Mouse (Mus musculus) forebrain, embryonic 16.5 days (tissue): ENCODE data around the gene Fam173a. TPM values are rescaled to one million over a fixed set of nuclear protein-coding genes. Genes with fewer than 3 reads are reported as not detected.
A peak's percentile ranks its signal among the peaks of the same experiment; 100 is the strongest.

Experiments used
- ATAC-seq: fragments of 200-750 bp; cut with Nextera tagmentation; 2 replicates; pipeline ENCODE4 v1.8.0; 2017; ENCODE audit warnings: mild to moderate bottlenecking, moderate library complexity
- H3K27ac ChIP-seq: fragments of 300-500 bp; sonication (generic); 2 replicates; pipeline ENCODE4 v1.5.1; 2014; ENCODE audit warnings: low read length, control low read depth
- H3K27me3 ChIP-seq: fragments of 300-500 bp; sonication (generic); replicated peaks from 2 replicates; pipeline ENCODE4 v1.6.1; 2014; ENCODE audit warnings: low read length; ENCODE audit not compliant: control insufficient read depth, insufficient read depth
- H3K36me3 ChIP-seq: fragments of 300-500 bp; sonication (generic); 2 replicates; pipeline ENCODE4 v1.6.1; 2014; ENCODE audit not compliant: control insufficient read depth, insufficient read depth
- H3K4me1 ChIP-seq: fragments of 300-500 bp; sonication (generic); replicated peaks from 2 replicates; pipeline ENCODE4 v1.6.1; 2014; ENCODE audit warnings: low read length; ENCODE audit not compliant: control insufficient read depth, insufficient read depth
- H3K4me2 ChIP-seq: fragments of 300-500 bp; sonication (generic); 2 replicates; pipeline ENCODE4 v1.6.1; 2014; ENCODE audit warnings: mild to moderate bottlenecking, low read length, control low read depth
- H3K4me3 ChIP-seq: fragments of 300-500 bp; sonication (generic); replicated peaks from 2 replicates; pipeline ENCODE4 v1.5.1; 2014; ENCODE audit warnings: mild to moderate bottlenecking, low read length, control low read depth
- H3K9ac ChIP-seq: fragments of 300-500 bp; sonication (generic); replicated peaks from 2 replicates; pipeline ENCODE4 v1.6.1; 2014; ENCODE audit warnings: low read depth, low read length, control low read depth
- H3K9me3 ChIP-seq: fragments of 300-500 bp; sonication (generic); 2 replicates; pipeline ENCODE4 v1.6.1; 2016; ENCODE audit warnings: low read length; ENCODE audit not compliant: control insufficient read depth
- WGBS: fragments of 180-500 bp; shearing (Covaris S2); extraction: QIAGEN DNeasy Blood & Tissue Kit; methylation state at CpG from one replicate; pipeline ENCODE4 v1.1.7; 2014; 5-methylcytosine and 5-hydroxymethylcytosine counted together
- polyA plus RNA-seq: library from polyadenylated mRNA; unstranded; fragments of >200 nt; fragmentation: Nextera tagmentation; extraction: Ambion mirVana; gene quantifications from 2 replicates; pipeline ENCODE4 v1.2.1, GENCODE M21; 2015

Gene Fam173a
- polyA plus RNA-seq, 1 experiment from 2014 or later, result 76.5 TPM

DNA sequence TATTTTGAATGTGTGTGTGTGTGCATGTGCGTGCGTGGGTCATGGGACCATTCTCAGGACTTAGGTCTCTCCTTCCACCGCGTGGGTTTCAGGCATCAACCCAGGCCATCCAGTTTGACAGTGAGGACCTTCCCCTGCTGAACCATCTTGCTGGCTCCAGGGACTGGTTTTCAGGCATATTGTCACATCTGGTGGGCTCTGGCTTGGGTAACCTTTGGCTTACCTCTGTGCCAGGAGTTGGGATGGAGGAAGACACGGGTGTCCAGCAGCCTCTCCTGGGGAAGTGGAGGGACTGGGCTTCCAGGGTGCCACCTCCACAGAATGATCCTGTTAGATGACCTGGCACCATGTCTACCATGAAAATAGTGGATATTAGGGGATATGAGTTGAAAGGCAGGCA is 14.8 kb downstream of the Fam173a start:
- Histone ChIP-seq H3K9me3 (no peaks in the 10 kb centered on the region), H3K4me3 (no peak overlapping the region), H3K9ac (no peak overlapping the region), H3K36me3 (peaks cover 10% of the 10 kb centered on the region; the same call in 1 of the 2 replicates), H3K4me1 (peaks cover 11% of the 10 kb centered on the region), H3K27ac (no peak overlapping the region), H3K4me2 (no peak overlapping the region), H3K27me3 (no peaks in the 10 kb centered on the region)
- no peak for ATAC-seq
- 92% methylated on average over 5 of the region's 5 CpGs for WGBS

DNA sequence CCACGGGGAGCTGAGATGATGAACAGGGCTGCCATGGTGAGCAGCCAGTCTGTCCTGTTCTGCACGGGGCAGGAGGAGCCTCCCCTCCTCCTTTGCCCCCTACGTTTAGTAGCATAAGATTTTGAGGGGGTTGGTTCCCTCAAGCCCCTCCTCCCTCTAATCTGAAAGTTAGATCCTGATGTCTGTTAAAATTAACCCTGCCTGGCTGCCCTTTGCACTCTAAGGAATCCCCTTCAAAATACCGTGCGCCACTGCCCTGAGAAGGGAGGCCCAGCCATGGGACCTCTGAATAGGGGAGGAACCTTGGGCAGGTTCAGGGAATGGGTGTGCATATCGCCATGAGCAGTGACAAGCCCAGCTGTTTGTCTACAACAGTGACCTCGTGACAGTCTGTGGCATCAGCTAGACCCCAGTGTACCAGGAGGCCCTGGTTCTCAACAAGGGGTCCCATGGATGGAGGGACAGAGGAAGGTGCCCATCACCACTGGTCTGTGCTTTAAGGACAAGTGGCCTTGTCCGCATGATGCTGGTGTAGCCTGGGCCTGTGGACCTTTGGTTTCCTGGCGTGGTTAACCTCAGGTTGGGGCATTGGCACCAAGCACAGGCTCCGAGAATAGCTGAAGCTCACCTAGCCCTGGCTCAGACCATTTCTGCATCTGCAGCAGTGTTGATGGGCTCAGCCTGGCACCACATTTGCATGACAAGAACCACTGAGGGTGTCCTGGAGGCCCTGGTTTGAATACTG is 17.2 kb downstream of the Fam173a start:
- 82% methylated on average over 10 of the region's 10 CpGs for WGBS
- ATAC-seq, result no peak

DNA sequence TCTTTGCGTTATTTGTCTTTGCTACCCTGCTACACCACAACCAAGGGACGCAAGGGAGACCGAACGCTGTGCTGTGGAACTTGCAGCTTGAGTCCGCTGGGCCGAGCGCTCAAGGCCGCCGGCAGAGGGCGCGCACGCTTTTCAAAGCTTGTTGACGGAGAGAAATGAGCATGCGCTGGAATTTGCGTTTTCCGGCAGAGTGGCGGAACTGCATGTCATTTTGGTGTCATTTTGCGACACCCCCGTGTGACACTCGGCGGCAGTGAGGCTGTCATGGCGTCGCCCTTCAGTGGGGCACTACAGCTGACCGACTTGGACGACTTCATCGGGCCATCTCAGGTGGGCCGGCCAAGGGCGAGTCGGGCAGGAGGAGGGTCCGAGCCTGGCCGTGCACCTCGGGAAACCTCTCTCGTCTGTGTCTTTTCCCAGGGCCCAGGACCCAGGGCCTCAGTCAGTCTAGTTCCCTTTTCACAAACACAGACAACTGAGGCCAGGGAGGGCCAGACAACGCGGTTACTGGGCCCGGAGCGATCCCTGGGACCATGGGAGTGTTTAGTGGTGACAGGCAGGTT is 19.1 kb downstream of the Fam173a start, which contains the start of gene Narfl:
Narfl (plus strand) TSS at position 228 of the 572 bp plus-strand sequence.
- Histone ChIP-seq H3K27me3 (no peaks in the 10 kb centered on the region), H3K4me1 (peaks cover 11% of the 10 kb centered on the region), H3K27ac (no peak within 1 kb of the TSS), H3K9ac (peak within 1 kb of the TSS; percentile 64), H3K4me3 (peak within 1 kb of the TSS; percentile 54), H3K4me2 (peak within 1 kb of the TSS; percentile 70), H3K36me3 (no peaks in the 10 kb centered on the region), H3K9me3 (no peaks in the 10 kb centered on the region)
- peak; percentile 90 for ATAC-seq
- under 1% methylated on average over 37 of the region's 37 CpGs for WGBS

More for the DNA sequence above, 17.2 kb downstream of the Fam173a start:
- H3K9ac ChIP-seq, result no peak overlapping the region
- H3K4me2 ChIP-seq, result no peak overlapping the region
- H3K4me3 ChIP-seq, result no peak overlapping the region
- H3K27me3 ChIP-seq, result no peaks in the 10 kb centered on the region
- no peak overlapping the region for H3K27ac ChIP-seq
- no peaks in the 10 kb centered on the region for H3K9me3 ChIP-seq
- no peaks in the 10 kb centered on the region for H3K36me3 ChIP-seq
- peaks cover 11% of the 10 kb centered on the region for H3K4me1 ChIP-seq

DNA sequence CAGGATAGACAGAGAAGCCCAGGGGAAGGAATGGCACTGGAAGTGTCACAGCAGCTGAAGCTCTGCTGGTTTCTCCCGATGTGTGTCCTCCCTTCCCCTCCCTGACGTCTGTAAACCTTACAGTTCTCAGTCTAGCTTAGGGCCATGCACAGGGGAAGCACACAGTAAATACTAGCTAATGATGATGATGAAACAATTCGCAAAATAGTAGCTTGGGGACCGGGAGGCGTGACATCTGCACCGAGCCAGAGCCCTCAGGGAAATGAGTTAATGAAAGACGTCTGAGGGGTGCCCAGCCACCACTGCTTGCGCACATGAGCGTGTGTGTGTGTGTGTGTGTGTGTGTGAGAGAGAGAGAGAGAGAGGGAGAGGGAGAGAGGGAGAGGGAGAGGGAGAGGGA is 23.4 kb downstream of the Fam173a start:
- WGBS, result 48% methylated on average over 9 of the region's 9 CpGs
- Histone ChIP-seq H3K4me2 (no peak overlapping the region), H3K27me3 (no peaks in the 10 kb centered on the region), H3K36me3 (no peaks in the 10 kb centered on the region), H3K4me3 (no peak overlapping the region), H3K4me1 (peaks cover 11% of the 10 kb centered on the region), H3K27ac (no peak overlapping the region), H3K9ac (no peak overlapping the region), H3K9me3 (no peaks in the 10 kb centered on the region)
- no peak for ATAC-seq

DNA sequence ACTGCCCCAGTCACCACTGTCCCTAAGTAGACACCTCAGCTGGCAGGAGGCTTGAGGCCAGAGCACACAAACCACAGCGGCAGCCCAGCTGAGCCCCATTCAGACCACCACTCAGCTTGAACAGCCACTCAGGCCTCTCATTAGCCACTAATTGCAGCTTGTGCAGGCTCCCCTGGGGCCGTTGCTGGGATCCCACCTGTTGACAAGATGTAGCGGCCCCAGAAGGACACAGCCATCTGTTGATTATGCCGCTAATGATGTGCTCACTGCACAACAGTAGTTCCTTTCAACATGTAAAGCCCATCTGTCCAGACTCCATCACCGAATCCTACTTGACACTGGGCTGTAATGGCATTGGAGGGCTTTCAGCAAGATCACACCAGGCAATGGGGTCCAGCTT is 26.8 kb downstream of the Fam173a start:
- no peak overlapping the region for H3K4me3 ChIP-seq
- H3K4me2 ChIP-seq, result no peak overlapping the region
- no peaks in the 10 kb centered on the region for H3K9me3 ChIP-seq
- no peak for ATAC-seq
- no peak overlapping the region for H3K9ac ChIP-seq
- no peaks in the 10 kb centered on the region for H3K36me3 ChIP-seq
- no peaks in the 10 kb centered on the region for H3K27me3 ChIP-seq
- WGBS, result 11% methylated on average over 5 of the region's 5 CpGs
- H3K4me1 ChIP-seq, result 0 out of 2 replicates have a peak, but pooled peaks cover 3% of the 10 kb centered on the region
- no peak overlapping the region for H3K27ac ChIP-seq

DNA sequence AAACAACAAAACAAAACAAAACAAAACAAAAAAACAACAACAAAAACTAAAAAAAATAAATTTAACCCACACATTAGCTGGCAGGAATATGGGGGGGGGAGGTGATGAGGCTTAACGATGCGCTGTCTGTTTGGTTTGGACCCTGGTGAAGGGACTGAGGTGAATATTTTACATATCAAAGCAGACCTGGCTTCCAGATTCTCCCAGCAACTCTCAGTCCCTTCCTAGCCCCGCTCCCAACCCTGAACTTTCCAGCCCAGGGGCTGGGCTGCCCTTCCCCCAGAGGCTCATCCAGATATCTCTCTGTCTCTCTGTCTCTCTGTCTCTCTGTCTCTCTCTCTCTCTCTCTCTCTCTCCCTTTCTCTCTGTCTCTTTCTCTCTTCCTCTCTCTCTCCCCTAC is 30.1 kb downstream of the Fam173a start:
- H3K9ac ChIP-seq, result no peak overlapping the region
- no peak overlapping the region for H3K4me3 ChIP-seq
- H3K27me3 ChIP-seq, result no peaks in the 10 kb centered on the region
- H3K4me2 ChIP-seq, result no peak overlapping the region
- 45% methylated on average over 3 of the region's 3 CpGs for WGBS
- no peak overlapping the region for H3K27ac ChIP-seq
- no peak for ATAC-seq
- 0 out of 2 replicates have a peak, but pooled peaks cover 3% of the 10 kb centered on the region for H3K4me1 ChIP-seq
- no peaks in the 10 kb centered on the region for H3K9me3 ChIP-seq
- H3K36me3 ChIP-seq, result no peaks in the 10 kb centered on the region

DNA sequence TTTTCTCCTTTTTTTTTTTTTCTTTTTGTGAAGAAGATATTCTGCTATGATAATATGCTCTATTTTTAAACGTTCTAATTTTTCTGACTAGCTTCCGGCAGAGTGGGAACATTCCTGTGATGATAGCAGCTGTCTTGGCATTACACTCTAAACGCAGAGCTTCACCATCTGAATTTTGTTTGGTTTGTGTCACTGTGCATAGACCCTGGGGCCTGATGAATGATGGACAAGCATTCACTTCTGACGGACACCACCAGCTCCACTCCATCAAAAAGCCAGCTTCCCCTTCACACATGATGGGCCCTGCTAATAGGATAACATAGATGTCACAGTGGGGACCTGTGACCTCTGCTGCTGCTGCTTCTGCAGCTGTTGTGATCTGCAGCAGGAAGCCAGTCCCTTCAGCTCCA is 31.1 kb downstream of the Fam173a start:
- Histone ChIP-seq H3K4me3 (no peak overlapping the region), H3K9me3 (no peaks in the 10 kb centered on the region), H3K4me2 (no peak overlapping the region), H3K36me3 (no peaks in the 10 kb centered on the region), H3K27ac (no peak overlapping the region), H3K27me3 (no peaks in the 10 kb centered on the region), H3K4me1 (0 out of 2 replicates have a peak, but pooled peaks cover 3% of the 10 kb centered on the region), H3K9ac (no peak overlapping the region)
- no peak for ATAC-seq
- WGBS, result 67% methylated on average over 4 of the region's 4 CpGs

DNA sequence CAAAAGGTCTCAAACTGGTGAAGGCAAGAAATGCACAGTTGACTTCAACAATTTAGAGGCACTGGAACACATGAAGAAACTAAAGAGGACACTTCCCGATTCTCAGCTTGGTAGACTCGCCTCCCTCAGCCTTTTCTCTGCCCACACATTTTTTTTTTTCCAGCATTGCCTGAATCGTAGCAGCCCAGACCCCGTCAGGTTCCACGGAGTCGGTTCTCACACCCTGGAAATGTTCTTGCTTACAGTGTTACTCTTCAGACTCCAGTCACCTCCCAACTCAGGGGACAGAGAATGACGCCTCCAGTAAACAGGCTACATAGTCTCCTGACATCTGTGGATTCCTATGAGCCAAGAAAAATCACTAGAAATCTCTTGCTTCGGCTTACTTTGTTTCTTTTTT is 32.6 kb downstream of the Fam173a start:
- Histone ChIP-seq H3K4me3 (no peak overlapping the region), H3K4me2 (no peak overlapping the region), H3K9ac (no peak overlapping the region), H3K4me1 (no peaks in the 10 kb centered on the region), H3K27me3 (no peaks in the 10 kb centered on the region), H3K9me3 (no peaks in the 10 kb centered on the region), H3K27ac (no peak overlapping the region), H3K36me3 (no peaks in the 10 kb centered on the region)
- no peak for ATAC-seq
- WGBS, result 75% methylated on average over 8 of the region's 8 CpGs

DNA sequence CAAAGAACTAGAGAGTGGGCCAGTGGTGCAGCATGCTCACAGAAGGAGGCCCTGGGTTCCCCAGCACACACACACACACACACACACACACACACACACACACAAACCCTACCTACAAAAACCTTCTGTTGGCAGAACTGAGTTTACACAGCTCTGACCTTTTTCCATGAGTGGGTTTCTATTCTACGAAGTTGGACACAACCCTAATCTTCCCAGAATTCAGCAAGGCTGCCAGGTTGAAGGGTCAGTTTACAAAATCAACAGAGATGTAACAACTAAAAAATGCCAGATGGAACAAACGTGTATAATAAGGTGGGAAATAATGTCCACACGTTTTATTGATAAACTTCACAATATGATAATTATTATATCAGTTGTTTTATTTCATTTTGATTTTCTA is 35.0 kb downstream of the Fam173a start:
- 79% methylated on average over 3 of the region's 3 CpGs for WGBS
- Histone ChIP-seq H3K9me3 (no peaks in the 10 kb centered on the region), H3K9ac (no peak overlapping the region), H3K4me1 (no peaks in the 10 kb centered on the region), H3K27ac (no peak overlapping the region), H3K27me3 (no peaks in the 10 kb centered on the region), H3K36me3 (no peaks in the 10 kb centered on the region), H3K4me2 (no peak overlapping the region), H3K4me3 (no peak overlapping the region)
- no peak for ATAC-seq
